Mouse (Mus musculus) MEL (cell line): ENCODE measurements around the gene Mertk. TPM values are rescaled to one million over a fixed set of nuclear protein-coding genes. Genes with fewer than 3 reads are reported as not detected.

Experiments used
- DNase-seq: peaks from one replicate; pipeline ENCODE4 v3.0.0; 2011; ENCODE audit warnings: low read depth, low spot score
- H3K27ac ChIP-seq: 2 replicates; pipeline ENCODE4 v1.5.1; 2012; ENCODE audit warnings: low read depth, mild to moderate bottlenecking, control low read depth, low read length, moderate library complexity; ENCODE audit not compliant: control insufficient read depth
- H3K27me3 ChIP-seq, 2 experiments: fragments of 150-350 bp in 1 of 2; sonication (generic) in 1 of 2; 2 replicates each; pipeline ENCODE4 v1.6.1; 2012; ENCODE audit warnings: low read length in 2 of 2, mild to moderate bottlenecking in 2 of 2, improper control_type of control experiment in 1 of 2, moderate library complexity in 1 of 2; ENCODE audit not compliant: insufficient read depth in 2 of 2, control insufficient read depth in 1 of 2
- H3K36me3 ChIP-seq, 2 experiments: 2 replicates each; pipeline ENCODE4 v1.6.1; 2012 to 2014; ENCODE audit warnings: low read length in 2 of 2, improper control_type of control experiment in 1 of 2, inconsistent platforms in 1 of 2, mild to moderate bottlenecking in 1 of 2; ENCODE audit not compliant: insufficient read depth in 2 of 2, control insufficient read depth in 1 of 2
- H3K4me1 ChIP-seq, 2 experiments: fragments of 150-350 bp in 1 of 2; sonication (generic) in 1 of 2; 2 replicates each; pipeline ENCODE4 v1.6.1; 2012; ENCODE audit warnings: low read length in 2 of 2, improper control_type of control experiment in 1 of 2, mild to moderate bottlenecking in 1 of 2; ENCODE audit not compliant: insufficient read depth in 2 of 2, control insufficient read depth in 1 of 2
- H3K4me3 ChIP-seq, 2 experiments: fragments of 150-350 bp in 1 of 2; sonication (generic) in 1 of 2; 2 replicates each; pipeline ENCODE4 v1.5.1; 2012; ENCODE audit warnings: low read depth in 2 of 2, low read length in 2 of 2, mild to moderate bottlenecking in 2 of 2, moderate library complexity in 2 of 2, control low read depth in 1 of 2, improper control_type of control experiment in 1 of 2; ENCODE audit not compliant: control insufficient read depth in 1 of 2, insufficient read depth in 1 of 2
- H3K79me2 ChIP-seq: 2 replicates; pipeline ENCODE4 v1.6.1; 2012; ENCODE audit warnings: mild to moderate bottlenecking, low read length, moderate library complexity; ENCODE audit not compliant: control insufficient read depth, poor library complexity, insufficient read depth
- H3K9ac ChIP-seq: 2 replicates; pipeline ENCODE4 v1.6.1; 2012; ENCODE audit warnings: low read depth, mild to moderate bottlenecking, control low read depth, low read length, moderate library complexity; ENCODE audit not compliant: control insufficient read depth, poor library complexity, severe bottlenecking
- H3K9me3 ChIP-seq: fragments of 150-350 bp; sonication (generic); replicated peaks from 2 replicates; pipeline ENCODE4 v1.6.1; 2012; ENCODE audit warnings: mild to moderate bottlenecking, low read length, improper control_type of control experiment, moderate library complexity; ENCODE audit not compliant: insufficient read depth
- BHLHE40 ChIP-seq: IDR thresholded peaks from 2 replicates; pipeline ENCODE4 v1.6.1; 2012; ENCODE audit warnings: low read depth, mild to moderate bottlenecking, inconsistent platforms, low read length, improper control_type of control experiment, borderline replicate concordance
- CHD1 ChIP-seq: IDR thresholded peaks from 2 replicates; pipeline ENCODE4 v1.6.1; 2012; ENCODE audit warnings: low read depth, mild to moderate bottlenecking, inconsistent platforms, low read length, improper control_type of control experiment
- CHD2 ChIP-seq: IDR thresholded peaks from 2 replicates; pipeline ENCODE4 v1.6.1; 2011; ENCODE audit warnings: low read length, improper control_type of control experiment
- CTCF ChIP-seq, 3 experiments: IDR thresholded peaks in 2 of 3; conservative IDR thresholded peaks in 1 of 3; 2 replicates each; pipeline ENCODE4 v1.5.1; 2011 to 2012; ENCODE audit warnings: low read length in 3 of 3, low read depth in 2 of 3, mild to moderate bottlenecking in 2 of 3, improper control_type of control experiment in 1 of 3, inconsistent platforms in 1 of 3, mixed read lengths in 1 of 3, moderate library complexity in 1 of 3; ENCODE audit not compliant: control insufficient read depth in 1 of 3, insufficient read depth in 1 of 3, poor library complexity in 1 of 3, severe bottlenecking in 1 of 3
- ELF1 ChIP-seq: IDR thresholded peaks from 2 replicates; pipeline ENCODE4 v1.6.1; 2014; ENCODE audit warnings: low read depth, mild to moderate bottlenecking, inconsistent platforms, low read length, improper control_type of control experiment, moderate library complexity
- GABPA ChIP-seq: IDR thresholded peaks from 2 replicates; pipeline ENCODE4 v1.6.1; 2012; ENCODE audit warnings: low read depth, mild to moderate bottlenecking, inconsistent platforms, low read length, improper control_type of control experiment, moderate library complexity
- GATA1 ChIP-seq: IDR thresholded peaks from 2 replicates; pipeline ENCODE4 v1.6.1; 2011; ENCODE audit warnings: low read depth, low read length, improper control_type of control experiment
- JUND ChIP-seq: IDR thresholded peaks from 2 replicates; pipeline ENCODE4 v1.6.1; 2011; ENCODE audit warnings: low read depth, mild to moderate bottlenecking, improper control_type of control experiment, low read length
- MAFK ChIP-seq: IDR thresholded peaks from 2 replicates; pipeline ENCODE4 v1.6.1; 2011; ENCODE audit warnings: low read depth, mild to moderate bottlenecking, low read length, improper control_type of control experiment, borderline replicate concordance
- MAX ChIP-seq: IDR thresholded peaks from 2 replicates; pipeline ENCODE4 v1.6.1; 2011; ENCODE audit warnings: low read length, improper control_type of control experiment
- MAZ ChIP-seq: IDR thresholded peaks from 2 replicates; pipeline ENCODE4 v1.6.1; 2012; ENCODE audit warnings: low read depth, mild to moderate bottlenecking, inconsistent platforms, low read length, improper control_type of control experiment
- MYB ChIP-seq: IDR thresholded peaks from 2 replicates; pipeline ENCODE4 v1.6.1; 2011; ENCODE audit warnings: mild to moderate bottlenecking, low read depth, low read length, improper control_type of control experiment
- MYC ChIP-seq: IDR thresholded peaks from 2 replicates; pipeline ENCODE4 v1.6.1; 2011; ENCODE audit warnings: low read depth, mild to moderate bottlenecking, low read length, improper control_type of control experiment, moderate library complexity
- NRF1 ChIP-seq: IDR thresholded peaks from 2 replicates; pipeline ENCODE4 v1.6.1; 2014; ENCODE audit warnings: low read depth, mild to moderate bottlenecking, inconsistent platforms, low read length, improper control_type of control experiment, moderate library complexity; ENCODE audit not compliant: poor library complexity, insufficient read depth, severe bottlenecking
- POLR2A ChIP-seq, 2 experiments: IDR thresholded peaks; 2 replicates each; pipeline ENCODE4 v1.6.1; 2011 to 2012; ENCODE audit warnings: low read length in 2 of 2, mild to moderate bottlenecking in 2 of 2, control low read depth in 1 of 2, improper control_type of control experiment in 1 of 2, low read depth in 1 of 2, moderate library complexity in 1 of 2; ENCODE audit not compliant: control insufficient read depth in 1 of 2, insufficient read depth in 1 of 2, poor library complexity in 1 of 2
- RCOR1 ChIP-seq: IDR thresholded peaks from 2 replicates; pipeline ENCODE4 v1.6.1; 2012; ENCODE audit warnings: low read depth, mild to moderate bottlenecking, inconsistent platforms, low read length, improper control_type of control experiment
- SIN3A ChIP-seq: IDR thresholded peaks from 2 replicates; pipeline ENCODE4 v1.6.1; 2012; ENCODE audit warnings: low read length, improper control_type of control experiment, inconsistent platforms
- SMC3 ChIP-seq: IDR thresholded peaks from 2 replicates; pipeline ENCODE4 v1.6.1; 2011; ENCODE audit warnings: low read depth, low read length, improper control_type of control experiment
- TBP ChIP-seq: IDR thresholded peaks from 2 replicates; pipeline ENCODE4 v1.8.0; 2011; ENCODE audit warnings: low read depth, low read length, improper control_type of control experiment
- UBTF ChIP-seq: IDR thresholded peaks from 2 replicates; pipeline ENCODE4 v1.6.1; 2012; ENCODE audit warnings: low read depth, mild to moderate bottlenecking, inconsistent platforms, low read length, improper control_type of control experiment, moderate library complexity, borderline replicate concordance; ENCODE audit not compliant: insufficient read depth
- USF1 ChIP-seq: IDR thresholded peaks from 2 replicates; pipeline ENCODE4 v1.6.1; 2014; ENCODE audit warnings: low read depth, mild to moderate bottlenecking, inconsistent platforms, low read length, improper control_type of control experiment, moderate library complexity
- ZC3H11A ChIP-seq: IDR thresholded peaks from 2 replicates; pipeline ENCODE4 v1.6.1; 2012; ENCODE audit warnings: low read depth, mild to moderate bottlenecking, inconsistent platforms, low read length, improper control_type of control experiment
- ZKSCAN1 ChIP-seq: IDR thresholded peaks from 2 replicates; pipeline ENCODE4 v1.6.1; 2012; ENCODE audit warnings: low read depth, mild to moderate bottlenecking, inconsistent platforms, low read length, improper control_type of control experiment, moderate library complexity
- ZNF384 ChIP-seq: IDR thresholded peaks from 2 replicates; pipeline ENCODE4 v1.6.1; 2012; ENCODE audit warnings: low read depth, mild to moderate bottlenecking, inconsistent platforms, low read length, improper control_type of control experiment
- polyA plus RNA-seq, 2 experiments: library from polyadenylated mRNA; stranded (reverse) in 1 of 2; unstranded in 1 of 2; fragments of >175 nt in 1 of 2; fragments of >200 nt in 1 of 2; gene quantifications; 2 replicates each; pipeline versions ENCODE4 v1.2.1 to v1.2.4; 2012; ENCODE audit warnings: low replicate concordance in 2 of 2, low read depth in 1 of 2; ENCODE audit not compliant: insufficient read length in 2 of 2, insufficient read depth in 1 of 2, missing spikeins in 1 of 2
- total RNA-seq: library from RNA; depleted of rRNA; stranded (reverse); fragments of 300-350 nt; gene quantifications from 2 replicates; pipeline ENCODE4 v1.2.3, GENCODE M21; 2012

The Mertk gene
- total and polyA plus RNA-seq, 3 experiments = not detected

DNA sequence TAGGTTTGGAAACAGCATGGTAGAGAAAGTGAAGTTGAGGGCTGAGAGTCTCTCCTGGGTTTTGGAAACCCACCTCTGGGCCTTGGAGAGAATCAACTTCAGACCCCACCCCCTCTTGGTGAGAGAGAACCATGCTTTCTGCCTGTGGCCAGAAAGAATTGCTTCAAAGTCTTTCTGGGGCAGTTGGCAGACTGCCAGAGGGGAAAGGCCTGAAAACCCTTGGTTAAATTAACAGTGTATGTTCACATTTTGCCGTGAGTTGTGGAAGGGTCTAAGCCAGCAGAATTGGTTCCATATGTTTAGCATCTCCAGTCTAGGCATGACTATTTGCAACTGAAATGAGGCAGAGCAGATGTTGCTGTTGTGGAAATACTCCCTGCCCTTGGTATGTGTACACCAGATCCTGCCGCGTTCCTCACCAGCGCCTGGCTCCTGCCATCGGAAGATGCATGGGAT is 14.8 kb downstream of the Mertk start:
- H3K27ac ChIP-seq = no peak overlapping the region
- no peak overlapping the region for H3K4me3 ChIP-seq
- DNase-seq = no peak
- no peaks in the 10 kb centered on the region for H3K4me1 ChIP-seq
- H3K36me3 ChIP-seq = no peaks in the 10 kb centered on the region
- no peak overlapping the region for H3K9ac ChIP-seq
- H3K9me3 ChIP-seq = no peaks in the 10 kb centered on the region
- no peaks in the 10 kb centered on the region for H3K79me2 ChIP-seq
- H3K27me3 ChIP-seq = peaks cover 4 to 11% of the 10 kb centered on the region in 2 experiments
- TF ChIP-seq ZNF384 (no peak), GATA1 (no peak), MAX (no peak), MYC (no peak)

DNA sequence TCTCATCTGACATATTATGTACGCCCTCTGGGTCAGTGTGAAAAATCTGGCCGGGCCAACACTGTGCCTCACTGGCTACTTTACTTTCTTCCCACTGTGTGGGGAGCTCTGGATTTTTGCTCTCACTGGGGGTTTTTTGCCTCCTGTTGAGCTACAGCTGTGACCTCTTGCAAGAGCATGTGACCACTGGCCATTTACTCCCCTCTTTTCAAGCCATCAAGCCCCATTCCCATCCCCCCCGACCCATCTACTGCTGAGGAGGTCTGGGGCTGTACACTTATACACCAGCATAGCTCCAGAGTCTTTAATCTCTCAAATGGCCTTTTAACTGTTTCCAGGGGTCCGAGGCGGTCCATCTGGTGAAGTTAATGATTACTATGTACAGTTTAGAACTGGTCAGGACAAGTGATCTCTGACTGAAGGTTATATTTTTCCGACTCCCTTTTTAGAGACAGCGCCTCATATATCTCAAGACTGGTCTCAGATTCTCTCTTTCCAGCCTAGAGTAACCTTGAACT is 16.0 kb downstream of the Mertk start:
- no peak for DNase-seq
- Histone ChIP-seq H3K4me1 (no peaks in the 10 kb centered on the region), H3K4me3 (no peak overlapping the region), H3K27ac (no peak overlapping the region), H3K9me3 (no peaks in the 10 kb centered on the region), H3K27me3 (peaks cover 4 to 11% of the 10 kb centered on the region in 2 experiments), H3K79me2 (no peaks in the 10 kb centered on the region), H3K36me3 (no peaks in the 10 kb centered on the region), H3K9ac (no peak overlapping the region)
- TF ChIP-seq MAX (no peak), ZC3H11A (no peak), POLR2A (IDR thresholded peaks at IDR 0.05; ENCODE audit: control insufficient read depth in 1 of 2, insufficient read depth in 1 of 2, low read depth in 1 of 2, low read length in 2 of 2, poor library complexity in 1 of 2) (no peak), BHLHE40 (no peak), MAZ (no peak), MAFK (no peak), ZNF384 (no peak), MYB (no peak), JUND (no peak)

DNA sequence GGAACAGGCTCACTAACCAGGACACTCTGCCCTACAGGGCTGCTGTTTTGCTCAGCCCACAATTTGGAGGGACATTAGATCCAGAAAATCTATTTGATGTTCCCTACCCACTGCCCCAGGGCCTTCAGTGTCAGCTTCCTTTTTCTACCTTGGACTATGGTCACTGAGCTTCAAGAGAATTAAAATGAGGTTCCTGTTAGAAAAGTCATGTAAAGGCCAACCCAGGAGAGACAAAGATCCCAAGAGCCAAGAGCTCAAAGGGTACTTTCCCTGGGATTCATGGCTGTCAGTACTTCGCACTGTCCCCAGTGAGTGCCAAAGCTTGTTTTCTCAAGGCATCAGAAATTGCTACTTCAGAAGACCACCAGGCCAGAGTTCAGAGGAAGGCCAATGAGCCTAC is 17.2 kb downstream of the Mertk start:
- Histone ChIP-seq H3K9me3 (no peaks in the 10 kb centered on the region), H3K36me3 (no peaks in the 10 kb centered on the region), H3K79me2 (no peaks in the 10 kb centered on the region), H3K27me3 (peaks cover 4 to 11% of the 10 kb centered on the region in 2 experiments), H3K9ac (no peak overlapping the region), H3K4me3 (no peak overlapping the region), H3K4me1 (no peaks in the 10 kb centered on the region), H3K27ac (no peak overlapping the region)
- DNase-seq = no peak
- TF ChIP-seq USF1 (no peak), MAFK (no peak), SIN3A (no peak), ZC3H11A (no peak), RCOR1 (no peak), MAX (no peak), JUND (no peak), CTCF (IDR thresholded peaks at IDR 0.05 in 2 of 3, conservative IDR thresholded peaks at IDR 0.05 in 1 of 3; ENCODE audit: control insufficient read depth in 1 of 3, insufficient read depth in 1 of 3, low read depth in 2 of 3, low read length in 3 of 3, poor library complexity in 1 of 3, severe bottlenecking in 1 of 3) (no peak), ZKSCAN1 (no peak), GABPA (no peak), CHD2 (no peak), SMC3 (no peak), CHD1 (no peak), UBTF (no peak), MYB (no peak), ELF1 (no peak), NRF1 (no peak), TBP (no peak)
